Mouse (Mus musculus): ENCODE measurements around the gene Tnk2. TPM values are rescaled to one million over a fixed set of nuclear protein-coding genes. Genes with fewer than 3 reads are reported as not detected.

Tnk2 gene
- total RNA-seq, 2 experiments from 2014 or later: 39.0 to 41.3 TPM

DNA sequence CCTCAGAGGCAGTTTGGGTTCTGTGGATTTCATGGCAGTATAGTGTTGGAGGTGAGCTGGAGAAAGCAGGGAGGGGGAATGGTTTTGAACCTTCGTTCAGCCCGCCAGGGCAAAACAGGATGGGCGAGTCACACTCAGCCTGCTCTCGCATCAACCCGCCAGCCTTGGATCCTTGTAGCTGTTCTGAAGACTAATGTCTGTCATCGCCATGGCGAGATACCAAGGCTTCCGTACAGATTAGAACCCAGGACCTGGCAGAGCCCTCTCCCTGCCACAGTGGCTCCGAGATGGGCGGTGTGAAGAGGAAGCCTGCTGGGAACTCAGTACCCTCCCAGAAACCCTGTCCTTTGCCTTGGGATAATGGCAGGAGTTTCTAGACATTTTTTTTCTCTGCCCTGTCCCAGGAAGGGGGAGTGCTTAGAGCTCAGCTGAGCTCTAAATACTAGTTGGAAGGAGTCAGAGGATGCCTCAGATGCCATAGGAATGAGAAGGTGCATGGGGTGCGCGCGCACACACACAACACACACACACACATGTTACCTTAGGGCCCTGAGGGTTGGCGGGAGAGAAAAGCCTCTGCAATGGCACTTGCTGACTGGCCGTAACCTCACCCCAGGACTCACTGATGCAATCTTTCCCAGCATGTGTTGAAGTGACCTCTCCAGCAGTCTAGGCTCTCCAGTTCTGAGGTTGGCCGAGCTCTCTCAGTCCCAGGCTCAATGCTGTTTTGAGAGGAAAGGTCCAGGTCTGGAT, 14.0 kb downstream of the Tnk2 start:
- intact Hi-C loops (cut with DNase I): no loop called here
- DNase-seq: no peak

GRCm38 (mm10) chr16:32658743-32659171, 15.1 kb downstream of the Tnk2 start:
- DNase-seq: no peak
- intact Hi-C loops (cut with DNase I): loop anchor here (1.0 kb wide), 2 partner anchors 19 to 24 kb away; no protein-coding TSS in a partner anchor

- peak; percentile 86 to 89 for DNase-seq
- intact Hi-C loops (cut with DNase I): loop anchor here (1.0 kb wide), 2 partner anchors 20 to 23 kb away; no protein-coding TSS in a partner anchor
Observed at GRCm38 (mm10) chr16:32659385-32659784, 15.7 kb downstream of the Tnk2 start.

- intact Hi-C loops (cut with DNase I): no loop called here
- no peak for DNase-seq
Observed at GRCm38 (mm10) chr16:32660095-32660494, 16.4 kb downstream of the Tnk2 start.

- DNase-seq: peak; percentile 79 to 82
- intact Hi-C loops (cut with DNase I): no loop called here
Observed at GRCm38 (mm10) chr16:32660557-32661321, 17.1 kb downstream of the Tnk2 start.

GRCm38 (mm10) chr16:32661493-32661921, 17.8 kb downstream of the Tnk2 start:
- peak in 1 of 2 experiments; percentile 59 for DNase-seq
- intact Hi-C loops (cut with DNase I): no loop called here

DNA sequence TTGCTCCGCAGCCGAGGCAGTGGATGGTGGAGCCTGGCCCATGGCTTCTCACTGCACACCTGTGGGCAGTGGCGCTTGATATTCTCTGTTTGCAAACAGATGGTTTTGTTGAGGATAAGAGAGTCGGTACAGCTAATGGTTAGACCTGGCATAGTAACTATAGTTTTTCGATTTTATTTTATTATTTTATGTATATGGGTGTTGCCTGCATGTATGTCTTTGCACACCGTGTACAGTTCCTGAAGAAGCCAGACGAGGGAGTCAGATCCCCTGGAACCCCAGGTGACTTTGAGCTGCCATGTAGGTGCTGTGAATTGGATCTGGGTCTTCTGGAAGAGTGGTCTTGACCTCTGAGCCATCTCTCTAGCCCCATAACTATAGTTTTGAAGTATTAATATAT, 18.7 kb downstream of the Tnk2 start:
- no peak for DNase-seq
- intact Hi-C loops (cut with DNase I): no loop called here

GRCm38 (mm10) chr16:32663231-32663858, 19.7 kb downstream of the Tnk2 start:
- no peak for DNase-seq
- intact Hi-C loops (cut with DNase I): no loop called here

DNA sequence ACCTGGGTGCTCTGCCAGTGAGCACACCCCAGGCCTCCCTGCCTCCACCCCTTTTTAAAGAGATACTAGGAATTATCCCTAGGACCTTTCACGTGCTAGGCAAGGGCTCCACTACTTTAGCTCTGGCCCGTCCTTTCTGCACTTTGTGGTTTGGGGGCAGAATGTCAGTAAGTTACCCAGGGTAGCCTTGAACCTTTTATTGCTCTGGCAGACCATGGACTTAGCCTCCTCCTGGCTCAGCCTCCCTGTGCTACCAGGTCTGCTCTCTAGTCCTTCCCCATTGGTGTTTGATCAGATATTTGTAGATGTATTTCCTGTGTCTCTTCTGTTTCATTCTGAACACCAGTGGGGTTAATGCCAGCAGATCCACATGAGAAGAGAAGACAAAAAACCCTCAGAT, 20.5 kb downstream of the Tnk2 start:
- intact Hi-C loops (cut with DNase I): no loop called here
- no peak for DNase-seq

DNA sequence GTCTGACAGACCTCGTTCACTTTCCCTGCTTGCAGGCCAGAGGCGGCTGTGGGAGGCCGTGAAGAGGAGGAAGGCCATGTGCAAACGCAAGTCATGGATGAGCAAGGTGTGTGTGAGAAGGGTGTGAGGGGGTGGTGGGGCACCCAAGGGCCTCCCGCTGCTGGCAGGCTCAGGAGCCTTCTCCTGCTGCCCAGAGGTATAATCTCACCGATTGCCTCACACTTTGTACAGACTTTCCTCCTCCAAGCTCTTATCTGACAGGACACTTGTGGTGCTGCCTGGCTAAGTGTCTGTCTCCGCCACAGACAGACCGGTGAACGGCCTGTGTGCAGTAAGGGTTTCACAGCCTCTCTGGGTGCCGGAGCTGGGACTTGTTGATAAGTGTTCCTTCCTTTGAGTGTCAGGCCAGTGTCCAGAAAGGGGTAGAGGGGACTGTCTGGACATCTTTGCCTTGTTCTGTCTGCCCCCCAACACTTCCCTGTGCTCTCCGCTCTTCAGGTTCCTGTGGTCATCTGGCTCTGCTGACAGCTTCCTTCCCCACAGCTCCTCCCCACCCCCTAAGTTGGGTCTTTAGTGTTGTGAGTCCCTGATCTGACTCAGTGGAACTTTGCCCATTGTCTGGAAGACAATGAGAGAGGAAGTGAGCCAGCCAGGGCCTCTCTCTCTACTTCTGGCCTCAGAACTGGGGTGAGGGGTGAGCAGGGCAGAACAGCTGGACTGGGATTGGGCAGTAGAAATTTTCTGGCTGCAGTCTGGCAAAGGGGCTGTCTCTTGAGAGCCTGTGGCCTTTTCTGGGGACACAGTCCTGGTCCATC, 22.4 kb downstream of the Tnk2 start:
- DNase-seq: peak; percentile 70 to 73
- intact Hi-C loops (cut with DNase I): no loop called here

- intact Hi-C loops (cut with DNase I): no loop called here
Observed at GRCm38 (mm10) chr16:32666671-32667551, 23.2 kb downstream of the Tnk2 start.

GRCm38 (mm10) chr16:32667552-32667872, 23.8 kb downstream of the Tnk2 start:
- intact Hi-C loops (cut with DNase I): no loop called here
- DNase-seq: peak in 1 of 2 experiments; percentile 52

More at GRCm38 (mm10) chr16:32666671-32667551, 23.2 kb downstream of the Tnk2 start:
- no peak for DNase-seq

DNA sequence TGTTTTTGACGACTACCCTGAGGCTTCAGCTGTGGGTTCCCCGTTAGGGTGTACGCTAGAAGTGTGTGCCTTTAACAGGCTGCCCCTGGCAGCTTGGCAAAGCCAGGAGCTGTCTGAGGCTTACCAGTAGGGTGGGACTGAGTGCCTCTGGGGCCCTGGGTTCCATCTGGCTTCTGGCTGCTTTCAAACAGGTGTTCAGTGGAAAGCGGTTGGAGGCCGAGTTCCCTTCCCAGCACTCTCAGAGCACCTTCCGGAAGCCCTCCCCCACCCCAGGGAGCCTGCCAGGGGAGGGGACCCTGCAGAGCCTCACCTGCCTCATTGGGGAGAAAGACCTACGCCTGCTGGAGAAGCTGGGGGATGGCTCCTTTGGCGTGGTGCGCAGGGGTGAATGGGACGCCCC, 24.4 kb downstream of the Tnk2 start:
- no peak for DNase-seq
- intact Hi-C loops (cut with DNase I): no loop called here

DNA sequence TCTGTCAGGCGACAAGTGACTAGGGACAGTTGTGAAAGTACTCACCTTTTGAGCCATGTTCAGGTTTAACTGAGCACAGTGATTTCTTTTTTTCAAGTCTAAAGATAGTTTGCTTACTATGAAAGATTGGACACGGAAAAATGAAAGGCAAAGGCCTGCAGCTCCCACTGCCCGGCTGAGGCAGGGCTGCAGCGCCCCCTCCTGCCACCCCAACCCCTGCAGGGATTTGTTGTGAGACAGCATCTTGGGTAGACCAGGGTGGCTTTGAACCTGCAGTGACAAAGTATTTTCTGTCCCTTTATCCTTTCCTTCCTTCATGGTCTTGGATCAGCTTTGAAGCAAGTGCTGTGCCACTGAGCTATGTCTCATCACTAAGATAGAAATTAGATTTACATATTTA, 24.8 kb downstream of the Tnk2 start:
- DNase-seq: no peak

DNA sequence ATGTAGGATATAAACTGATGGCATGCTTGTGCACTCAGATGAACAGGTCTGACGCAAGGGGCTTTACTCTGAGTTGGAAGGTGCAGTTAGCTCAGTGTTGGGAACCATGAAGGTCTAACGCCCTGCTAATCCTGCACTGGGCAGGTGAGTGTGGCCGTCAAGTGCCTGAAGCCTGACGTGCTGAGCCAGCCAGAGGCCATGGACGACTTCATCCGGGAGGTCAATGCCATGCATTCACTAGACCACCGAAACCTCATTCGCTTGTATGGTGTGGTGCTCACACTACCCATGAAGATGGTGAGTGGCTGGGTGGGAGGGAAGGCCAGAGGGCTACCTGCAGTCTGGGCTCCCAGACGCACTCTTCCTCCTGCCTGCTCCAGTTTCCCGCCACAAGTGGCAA, 25.6 kb downstream of the Tnk2 start:
- intact Hi-C loops (cut with DNase I): no loop called here

More for the DNA sequence above, 24.8 kb downstream of the Tnk2 start:
- intact Hi-C loops (cut with DNase I): no loop called here

DNA sequence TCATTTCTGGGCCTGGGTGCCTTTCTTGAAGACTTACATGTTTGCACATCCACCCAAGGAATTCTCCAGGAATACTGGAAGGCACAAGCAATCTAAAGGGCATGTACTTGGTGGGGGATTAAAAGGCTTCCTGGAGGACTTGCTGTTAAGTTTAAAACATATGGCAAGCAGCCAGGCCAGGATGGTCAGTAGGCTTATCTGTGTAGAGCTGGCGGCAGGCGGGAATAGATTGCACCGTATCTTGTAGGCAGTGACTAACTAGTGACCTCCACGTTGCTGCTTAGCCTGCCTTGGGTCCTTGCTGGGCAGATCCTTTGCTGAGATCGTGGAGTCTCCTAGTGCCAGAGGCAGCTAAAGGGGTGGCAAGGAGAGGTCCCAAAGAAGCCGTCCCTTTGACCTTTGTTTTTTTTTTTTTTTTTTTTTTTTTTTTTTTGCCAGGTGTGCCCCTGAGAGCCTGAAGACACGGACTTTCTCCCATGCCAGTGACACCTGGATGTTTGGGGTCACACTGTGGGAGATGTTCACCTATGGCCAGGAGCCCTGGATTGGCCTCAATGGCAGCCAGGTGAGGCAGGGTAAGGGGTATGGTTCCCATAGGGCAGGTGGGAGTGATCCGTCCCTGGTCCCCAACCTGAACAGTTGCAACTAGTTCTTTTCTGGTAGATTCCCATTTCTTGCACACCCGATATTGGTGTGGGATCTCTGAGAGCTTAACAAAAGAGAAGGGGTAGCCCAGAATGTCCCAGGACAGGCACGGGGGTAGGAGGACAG, 26.9 kb downstream of the Tnk2 start:
- DNase-seq: no peak
- intact Hi-C loops (cut with DNase I): no loop called here

More for the DNA sequence above, 25.6 kb downstream of the Tnk2 start:
- no peak for DNase-seq

- DNase-seq: no peak
- intact Hi-C loops (cut with DNase I): no loop called here
Observed at GRCm38 (mm10) chr16:32671206-32671887, 27.7 kb downstream of the Tnk2 start.

GRCm38 (mm10) chr16:32672250-32672649, 28.6 kb downstream of the Tnk2 start:
- intact Hi-C loops (cut with DNase I): no loop called here
- DNase-seq: no peak
